Mouse (Mus musculus) left cerebral cortex, adult 2 months (tissue): ENCODE data around the gene Prr14l. TPM values are rescaled to one million over a fixed set of nuclear protein-coding genes. Genes with fewer than 3 reads are reported as not detected.
"Not testable (repeated sequence)": the region's sequence is repeated elsewhere in the genome, so short reads cannot be mapped to it uniquely, and the experiment has no call there.

Source experiments
- DNase-seq, 2 experiments: peaks; one replicate each; pipeline ENCODE4 v3.0.0; 2021 to 2022; ENCODE audit warnings: low spot score in 2 of 2, mixed read lengths in 1 of 2; ENCODE audit errors: extremely low spot score in 1 of 2
- H3K27ac ChIP-seq: fragments of 200-600 bp; 2 replicates; pipeline ENCODE4 v1.8.1; 2022
- H3K4me3 ChIP-seq: fragments of 200-600 bp; 2 replicates; pipeline ENCODE4 v1.8.1; 2022
- CTCF ChIP-seq: fragments of 200-600 bp; IDR thresholded peaks from 2 replicates; pipeline ENCODE4 v1.8.1; 2022; ENCODE audit warnings: antibody characterized with exemption, mild to moderate bottlenecking, moderate library complexity
- intact Hi-C: fragments of 180-260 bp; cut with DNase I; formaldehyde crosslinking; loops from one replicate; pipeline ENCODE4 v1.15.1; 2025
- total RNA-seq, 2 experiments: library from RNA; stranded (reverse); gene quantifications; 2 replicates each; pipeline ENCODE4 v1.2.3; 2021

The Prr14l gene
- total RNA-seq, 2 experiments from 2014 or later = 38.1 to 42.0 TPM

GRCm38 (mm10) chr5:32852026-32852425, 2.0 kb downstream of the Prr14l start:
- intact Hi-C loops = loop anchor here (5.0 kb wide), 1 partner anchor 65 kb away; the partner anchor contains the start of gene Pisd
- no peak overlapping the region for H3K27ac ChIP-seq
- TF ChIP-seq CTCF = no peak
- H3K4me3 ChIP-seq = peak overlapping the region; percentile 22
- no peak for DNase-seq

- H3K4me3 ChIP-seq, H3K27ac ChIP-seq, intact Hi-C loops, DNase-seq: not testable (repeated sequence)
These were observed 4.5 kb downstream of the Prr14l start for GRCm38 (mm10) chr5:32849580-32849979.

- intact Hi-C loops = no loop called here
- TF ChIP-seq CTCF = no peak
- Histone ChIP-seq H3K4me3 (no peak overlapping the region), H3K27ac (no peak overlapping the region)
- no peak for DNase-seq
These were observed 4.9 kb downstream of the Prr14l start for GRCm38 (mm10) chr5:32849178-32849577.

- peak; percentile 33 for TF ChIP-seq CTCF
- intact Hi-C loops = no loop called here
- no peak overlapping the region for H3K27ac ChIP-seq
- no peak for DNase-seq
- no peak overlapping the region for H3K4me3 ChIP-seq
These were observed 14.0 kb downstream of the Prr14l start for GRCm38 (mm10) chr5:32840029-32840428.

GRCm38 (mm10) chr5:32836976-32837375, 17.1 kb downstream of the Prr14l start:
- no peak for TF ChIP-seq CTCF
- intact Hi-C loops = no loop called here
- H3K4me3 ChIP-seq = no peak overlapping the region
- no peak for DNase-seq
- H3K27ac ChIP-seq = no peak overlapping the region

GRCm38 (mm10) chr5:32834497-32834896, 19.6 kb downstream of the Prr14l start:
- intact Hi-C loops = loop anchor here (5.0 kb wide), 1 partner anchor 68 kb away; no protein-coding TSS in a partner anchor
- no peak for TF ChIP-seq CTCF

GRCm38 (mm10) chr5:32830054-32830453, 24.0 kb downstream of the Prr14l start:
- no peak overlapping the region for H3K27ac ChIP-seq
- DNase-seq = no peak
- H3K4me3 ChIP-seq = no peak overlapping the region
- intact Hi-C loops = loop anchor here (5.0 kb wide), 1 partner anchor 72 kb away; no protein-coding TSS in a partner anchor
- TF ChIP-seq CTCF = no peak

More at GRCm38 (mm10) chr5:32834497-32834896, 19.6 kb downstream of the Prr14l start:
- no peak overlapping the region for H3K27ac ChIP-seq
- H3K4me3 ChIP-seq = no peak overlapping the region
- no peak for DNase-seq

- intact Hi-C loops, H3K27ac ChIP-seq, H3K4me3 ChIP-seq, DNase-seq: not testable (repeated sequence)
These were observed 25.3 kb downstream of the Prr14l start for GRCm38 (mm10) chr5:32828766-32829165.

GRCm38 (mm10) chr5:32827009-32827408, 27.0 kb downstream of the Prr14l start, which contains the start of gene Gm20671:
Gene Gm20671, minus strand, starts transcription at chr5:32827109.
- intact Hi-C loops = no loop called here
- no peak within 1 kb of the TSS for H3K27ac ChIP-seq
- H3K4me3 ChIP-seq = no peak within 1 kb of the TSS
- no peak for TF ChIP-seq CTCF
- DNase-seq = no peak

- no peak for DNase-seq
- intact Hi-C loops = no loop called here
- H3K4me3 ChIP-seq = no peak overlapping the region
- TF ChIP-seq CTCF = no peak
- H3K27ac ChIP-seq = no peak overlapping the region
These were observed 33.6 kb downstream of the Prr14l start for GRCm38 (mm10) chr5:32820471-32820870.

- Histone ChIP-seq H3K4me3 (no peak overlapping the region), H3K27ac (no peak overlapping the region)
- TF ChIP-seq CTCF = no peak
- intact Hi-C loops = loop anchor here (10.0 kb wide), 1 partner anchor 329 kb away; no protein-coding TSS in a partner anchor
- DNase-seq = no peak
These were observed 38.7 kb downstream of the Prr14l start for GRCm38 (mm10) chr5:32815396-32815795.

- intact Hi-C loops = loop anchor here (5.0 kb wide), 2 partner anchors 44 to 66 kb away; partner anchors contain the start of gene Prr14l
- peak overlapping the region; percentile 92 for H3K27ac ChIP-seq
These were observed 67.6 kb downstream of the Prr14l start for GRCm38 (mm10) chr5:32786454-32786853.

GRCm38 (mm10) chr5:32785313-32785915, 68.6 kb downstream of the Prr14l start, which contains the start of gene Pisd:
Gene Pisd, minus strand, starts transcription at chr5:32785646.
- intact Hi-C loops = loop anchor here (2.0 to 5.0 kb wide), 3 partner anchors 43 to 71 kb away; partner anchors contain the start of gene Prr14l
- H3K4me3 ChIP-seq = peak within 1 kb of the TSS; percentile 67
- peak; percentile 96 to 98 for DNase-seq

More at GRCm38 (mm10) chr5:32786454-32786853, 67.6 kb downstream of the Prr14l start:
- H3K4me3 ChIP-seq, DNase-seq: not testable (repeated sequence)

More at GRCm38 (mm10) chr5:32785313-32785915, 68.6 kb downstream of the Prr14l start, which contains the start of gene Pisd:
- peak within 1 kb of the TSS; percentile 92 for H3K27ac ChIP-seq
- peak; percentile 45 for TF ChIP-seq CTCF
